Mouse (Mus musculus): ENCODE measurements around the gene Prelid3b.

Gene Prelid3b

DNA sequence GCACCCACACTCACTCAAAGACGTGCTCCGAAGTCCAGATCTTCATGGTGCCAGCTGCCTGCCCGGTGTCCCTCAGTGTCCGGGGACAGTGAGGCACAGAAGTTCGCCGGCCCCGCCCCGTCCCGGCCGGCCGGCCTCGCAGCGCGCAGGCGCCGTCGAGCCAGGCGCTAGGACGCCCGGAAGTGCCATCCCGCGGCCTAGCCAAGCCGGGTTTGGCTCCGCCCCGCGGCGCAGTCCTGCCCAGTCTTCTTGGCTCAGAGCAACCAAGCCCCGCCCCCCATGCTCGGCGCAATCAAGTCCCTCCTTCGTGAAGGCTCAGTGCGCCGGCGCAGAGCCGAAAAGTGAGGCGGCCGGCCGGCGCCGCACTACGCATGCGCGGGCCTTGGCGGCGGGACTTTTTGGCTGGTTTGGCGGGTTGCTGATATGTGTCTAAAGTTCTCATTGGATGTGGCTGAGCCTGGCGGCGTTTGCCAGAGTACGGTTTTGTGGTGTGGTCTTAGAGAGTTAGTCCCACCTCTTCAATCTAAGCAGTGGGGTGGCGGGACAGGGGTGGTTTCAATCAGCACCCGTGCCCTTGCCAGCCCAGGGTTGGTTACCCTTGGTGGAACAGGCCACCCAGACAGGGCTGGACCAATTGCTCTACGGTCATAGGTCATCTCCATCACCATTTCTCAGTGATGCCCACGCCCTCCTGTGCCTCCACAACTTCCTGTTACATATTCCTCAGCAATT lies at the start of gene Prelid3b:
Prelid3b (minus strand) TSS at position 264 of the 732 bp plus-strand sequence.
- peak; percentile 94 for DNase-seq (ENCODE audit: low read depth)

DNA sequence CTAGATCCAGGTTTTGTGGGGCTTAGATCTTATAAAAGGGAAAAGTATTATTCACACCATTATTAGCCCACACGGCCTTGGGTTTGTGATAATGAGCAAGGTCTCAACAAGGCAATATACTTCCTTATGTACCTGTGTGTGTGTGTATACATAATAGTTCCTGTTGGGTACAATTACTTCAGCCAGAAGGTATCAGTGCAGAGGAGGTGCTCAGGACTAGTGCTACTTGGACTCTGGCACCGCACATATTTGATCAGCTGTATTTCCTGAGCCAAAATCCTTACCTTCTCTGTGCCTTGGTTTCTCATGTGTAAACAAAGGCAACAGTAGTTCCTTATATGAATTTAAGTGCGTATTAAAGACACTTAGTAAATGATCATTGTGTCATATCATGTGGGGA lies 49.3 kb upstream of the Prelid3b start:
- DNase-seq (ENCODE audit: low read depth): no peak

DNA sequence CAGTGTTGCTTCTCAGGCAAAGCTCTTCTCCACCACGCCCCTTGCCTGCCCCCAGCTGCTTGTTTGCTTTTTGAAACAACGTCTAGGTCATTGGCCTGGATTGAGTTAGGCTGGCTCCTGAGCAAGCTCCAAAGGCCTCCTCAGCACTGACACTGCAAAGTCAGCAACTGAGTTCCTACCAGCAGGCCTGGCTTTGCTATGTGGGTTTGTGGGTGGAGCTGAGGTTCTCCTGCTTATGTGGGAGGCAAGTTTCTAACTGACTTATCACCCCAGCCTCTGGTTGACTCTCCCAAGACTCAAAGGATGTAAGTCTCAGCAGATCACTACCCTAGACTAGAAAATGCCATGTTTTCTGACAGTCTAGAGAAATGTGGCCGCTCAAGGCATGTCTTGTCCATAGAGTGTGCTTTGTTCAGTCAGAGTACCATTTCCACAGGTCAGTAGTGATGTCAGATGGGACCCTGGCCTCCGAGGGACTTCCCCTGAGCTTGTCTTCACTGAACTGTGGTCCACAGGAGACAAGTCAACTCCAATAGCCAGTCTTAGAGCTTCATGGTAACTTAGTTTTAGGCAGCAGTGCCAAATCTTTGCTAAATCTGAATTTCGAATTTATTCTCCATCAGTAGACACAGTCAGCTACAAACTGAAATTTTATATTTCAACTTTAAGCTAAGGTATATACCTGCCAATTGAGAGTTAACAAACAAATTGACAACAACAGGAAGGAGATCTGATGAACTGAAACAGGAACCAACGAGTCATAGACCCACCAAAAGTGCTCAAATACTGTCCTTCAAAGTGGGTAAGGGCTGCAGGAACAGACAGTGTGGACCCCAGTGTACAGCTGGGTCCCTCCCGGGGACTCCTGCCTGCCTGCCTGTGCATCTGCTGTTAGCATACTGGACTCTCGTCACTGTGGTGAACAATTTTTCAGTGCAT lies 44.5 kb upstream of the Prelid3b start:
- no peak for DNase-seq (ENCODE audit: low read depth)

DNA sequence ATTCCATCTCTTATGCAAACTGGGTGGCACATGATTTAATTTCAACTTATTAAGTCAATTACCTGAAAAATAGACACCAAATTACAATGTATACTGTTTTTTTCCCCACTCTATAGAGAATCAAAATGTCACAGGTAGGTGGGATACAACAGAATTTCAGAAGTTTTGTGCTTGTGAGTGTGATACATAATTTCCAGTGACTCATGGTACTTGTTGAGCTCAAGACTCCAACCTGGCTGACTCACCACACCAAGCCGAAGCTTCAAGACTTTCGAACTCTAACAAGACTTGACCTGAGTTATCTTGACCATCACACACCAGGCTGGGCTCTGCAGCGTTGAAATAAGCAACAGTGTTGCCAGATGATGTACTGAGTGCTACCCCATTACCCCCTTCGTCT lies 42.0 kb upstream of the Prelid3b start:
- DNase-seq (ENCODE audit: low read depth): no peak

DNA sequence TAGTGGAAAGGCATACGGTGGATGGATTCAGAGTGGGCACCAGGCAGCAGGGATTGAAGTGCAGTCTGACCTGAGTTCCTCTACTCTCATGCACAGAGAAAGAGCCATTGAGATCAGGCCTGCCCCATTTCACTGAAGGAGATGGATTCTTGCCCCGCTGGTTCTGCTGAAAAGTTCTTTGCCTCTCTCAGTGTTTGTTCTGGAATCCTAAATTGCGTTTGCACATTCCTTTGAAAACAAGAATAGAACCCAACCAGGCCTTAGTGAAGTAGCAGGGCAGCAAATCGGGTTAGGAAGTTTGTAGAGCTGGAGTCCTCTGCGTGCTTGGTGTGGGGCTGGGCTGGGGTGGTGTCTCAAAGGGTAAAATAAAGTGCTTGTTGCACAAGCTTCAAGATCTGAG lies 40.9 kb upstream of the Prelid3b start:
- no peak for DNase-seq (ENCODE audit: low read depth)

DNA sequence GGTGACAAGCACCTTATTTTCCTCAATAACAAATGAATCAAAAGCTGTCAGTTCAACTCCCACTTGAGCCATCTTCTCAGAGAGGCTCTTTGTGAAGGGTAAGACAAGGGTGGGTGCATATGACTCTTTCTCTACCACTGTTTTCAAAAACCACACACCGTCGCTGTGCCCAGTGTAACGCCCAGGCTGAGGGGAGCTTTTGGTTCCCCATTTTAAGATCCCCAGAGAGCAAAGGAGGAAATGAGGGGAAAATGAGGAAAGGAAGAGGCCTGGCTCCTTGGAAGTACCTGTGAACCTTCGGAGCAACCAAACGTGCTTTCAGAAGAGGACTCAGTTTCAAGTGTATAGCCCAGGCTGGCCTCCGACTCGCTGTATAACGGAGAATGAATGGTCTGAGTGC lies 36.9 kb upstream of the Prelid3b start:
- no peak for DNase-seq (ENCODE audit: low read depth)

DNA sequence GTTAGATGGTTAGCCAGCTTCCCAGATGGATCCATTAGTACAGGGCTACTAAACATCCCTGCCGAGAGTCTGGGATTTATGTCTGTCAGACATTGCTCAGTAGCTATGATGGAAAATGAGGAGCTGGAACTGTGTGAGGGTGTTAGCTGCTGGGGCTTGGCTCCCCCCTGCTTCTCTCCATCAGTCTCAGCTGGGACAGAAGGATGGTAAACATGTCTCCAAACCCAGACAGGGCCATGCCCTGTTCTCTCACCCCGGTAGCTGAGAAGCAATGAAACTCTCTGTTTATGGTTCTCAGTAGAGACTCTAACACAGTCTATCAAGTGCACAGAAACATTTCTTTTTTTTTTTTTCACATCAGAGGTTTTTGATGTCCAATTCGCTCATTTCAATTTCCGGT lies 35.1 kb upstream of the Prelid3b start:
- no peak for DNase-seq (ENCODE audit: low read depth)

DNA sequence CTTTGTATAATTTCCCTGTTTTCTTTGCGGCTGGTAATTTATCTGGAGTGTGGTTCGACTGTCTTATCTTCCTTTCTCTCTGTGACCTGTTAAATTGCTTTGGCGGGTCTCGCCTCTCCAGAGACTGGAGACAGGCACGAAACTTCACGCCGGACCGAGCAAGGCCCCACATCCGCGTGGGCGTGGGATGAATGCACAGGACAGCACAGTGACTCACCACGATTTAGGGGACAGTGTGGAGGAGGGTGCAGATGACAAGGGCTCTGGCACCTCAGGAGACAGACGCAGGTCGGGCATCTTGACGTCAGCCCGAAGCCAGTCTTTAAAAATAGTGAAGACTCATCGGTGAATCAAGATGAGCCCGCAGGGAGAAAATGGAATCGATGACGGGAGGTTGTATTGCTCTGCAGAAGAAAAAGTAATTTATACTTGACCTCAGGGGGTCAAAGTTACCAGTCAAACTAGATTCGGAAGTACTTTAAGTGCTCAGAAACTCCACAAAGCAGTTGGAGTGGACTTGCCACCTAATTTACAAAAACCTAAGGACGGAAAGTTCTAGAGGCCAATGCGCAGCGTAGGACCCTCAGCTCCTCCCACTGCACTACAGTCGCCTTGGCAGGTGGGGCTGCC lies 30.1 kb upstream of the Prelid3b start:
- no peak for DNase-seq (ENCODE audit: low read depth)

DNA sequence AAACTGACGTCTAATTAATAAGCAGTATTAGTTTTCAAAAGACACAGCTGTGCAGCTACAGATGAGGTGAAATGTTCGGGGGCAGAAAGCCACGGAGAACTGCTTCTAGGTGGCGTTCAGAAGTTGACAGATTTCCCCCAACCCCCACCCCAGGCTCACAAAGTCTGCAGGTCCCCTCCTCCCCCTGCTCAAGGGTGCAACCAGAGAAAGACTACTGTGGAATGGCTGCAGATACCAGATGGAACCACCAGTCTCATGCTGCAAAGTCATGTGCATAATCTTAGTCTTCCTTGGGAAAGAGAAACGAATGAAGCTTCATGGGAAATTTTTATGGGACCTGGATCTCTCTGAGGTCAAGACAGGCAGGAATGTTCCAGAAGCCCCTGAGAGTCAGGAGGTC lies 29.4 kb upstream of the Prelid3b start:
- DNase-seq (ENCODE audit: low read depth): no peak

DNA sequence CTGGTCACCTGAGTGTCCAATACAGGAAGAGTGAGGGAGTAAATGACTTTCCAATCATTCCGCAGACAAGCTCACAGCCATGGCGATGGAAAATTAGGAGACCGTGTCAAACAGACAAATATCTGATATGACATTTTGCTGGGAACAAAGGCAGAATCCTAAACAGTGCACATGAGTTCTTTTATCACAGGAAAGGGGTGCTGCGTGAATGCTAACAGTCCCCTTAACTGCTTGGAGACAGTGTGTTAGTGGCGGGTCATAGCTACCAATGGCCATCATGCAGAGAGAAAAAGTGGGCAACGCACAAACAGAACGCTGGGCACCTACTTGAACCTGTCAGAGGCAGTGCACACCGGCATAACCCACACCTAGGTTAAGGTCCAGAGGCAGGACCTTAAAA lies 28.6 kb upstream of the Prelid3b start:
- DNase-seq (ENCODE audit: low read depth): no peak

DNA sequence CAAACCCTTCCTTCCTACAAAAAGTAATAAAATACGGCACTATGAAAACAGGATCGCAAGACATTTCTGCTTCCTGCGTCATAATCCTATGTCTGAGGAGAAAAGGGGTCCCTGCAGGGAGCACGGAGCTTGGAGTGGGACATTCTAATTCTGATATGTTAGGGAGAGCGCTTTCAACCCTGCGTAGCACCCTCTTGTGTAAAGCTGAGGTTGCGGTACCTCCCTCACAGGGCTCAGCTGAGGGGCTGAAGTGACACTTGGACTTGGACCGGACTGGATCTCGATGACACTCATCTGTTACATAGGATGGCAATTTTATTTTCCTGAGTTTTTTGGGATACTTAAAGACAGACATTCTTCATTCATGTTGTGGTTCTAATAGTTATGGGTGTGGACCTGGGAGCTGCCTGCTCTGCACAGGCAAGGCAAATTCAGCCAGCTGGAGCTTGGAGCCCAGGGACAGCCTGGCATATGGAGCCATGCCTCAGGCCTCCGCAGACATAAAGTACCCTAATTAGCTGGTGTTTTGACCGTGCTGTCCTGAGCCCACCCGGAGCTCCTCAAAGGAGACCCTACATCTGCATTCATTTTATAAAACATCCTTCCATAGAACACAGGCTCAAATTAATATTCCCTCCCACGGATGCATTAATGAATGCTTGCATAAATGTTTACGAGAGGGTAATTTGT lies 28.1 kb upstream of the Prelid3b start:
- no peak for DNase-seq (ENCODE audit: low read depth)

DNA sequence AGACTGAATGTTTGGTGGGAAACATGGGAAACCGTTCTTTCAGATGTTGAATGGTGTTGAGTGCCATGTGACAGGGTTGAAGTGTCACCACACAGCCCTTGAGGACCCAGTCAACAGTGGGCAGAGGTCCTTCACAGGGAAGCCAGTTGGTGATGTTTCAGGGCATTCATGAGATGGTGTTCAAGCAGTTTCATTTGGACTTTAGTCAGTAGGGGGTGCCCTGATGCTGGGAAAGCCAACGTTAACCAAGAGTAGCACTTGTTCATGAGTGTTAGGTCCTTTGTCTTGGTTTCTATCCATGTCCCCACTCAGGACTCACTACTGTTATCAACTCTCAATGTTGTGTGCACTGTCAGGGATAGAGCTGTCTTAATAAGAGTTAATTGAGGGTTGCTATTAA lies 20.0 kb upstream of the Prelid3b start:
- DNase-seq (ENCODE audit: low read depth): no peak

DNA sequence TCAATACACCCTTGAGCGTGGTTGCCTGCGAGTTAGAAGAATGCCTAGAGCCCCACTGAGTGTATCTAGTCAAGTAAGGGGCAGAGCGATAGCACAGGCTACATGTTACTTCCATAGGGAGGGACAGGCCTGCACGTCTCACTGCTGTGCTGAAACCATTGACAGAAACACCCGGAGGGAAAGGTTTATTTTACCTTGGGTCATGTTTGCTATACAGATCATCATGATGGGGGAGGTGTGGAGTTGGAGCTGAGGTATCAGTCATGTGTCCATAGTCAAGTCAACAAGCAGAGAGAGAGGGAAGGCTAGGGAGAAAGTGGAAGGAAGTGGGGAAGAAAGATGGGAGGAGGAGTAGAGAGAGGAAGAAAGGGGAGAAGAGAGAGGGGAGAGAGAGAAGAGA lies 14.1 kb upstream of the Prelid3b start:
- DNase-seq (ENCODE audit: low read depth): no peak

DNA sequence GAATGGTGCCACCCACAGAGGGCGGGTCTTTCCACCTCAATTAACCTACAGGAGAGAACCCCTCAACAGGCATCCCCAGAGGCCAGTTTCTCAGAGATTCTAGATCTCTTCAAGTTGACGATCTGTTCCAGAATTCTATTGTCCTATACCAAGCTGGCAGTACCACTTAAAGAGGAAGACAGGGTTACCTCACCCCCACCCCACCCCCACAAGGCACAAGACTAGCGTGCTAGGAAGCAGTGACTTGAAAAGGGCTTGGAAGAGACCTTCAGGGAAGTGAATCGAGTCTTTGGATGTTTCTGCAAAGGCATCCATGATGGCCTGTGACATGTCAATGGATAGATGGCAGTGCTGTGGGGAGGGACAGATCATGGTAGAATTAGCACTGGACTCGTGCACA lies 5.9 kb upstream of the Prelid3b start:
- DNase-seq (ENCODE audit: low read depth): no peak

DNA sequence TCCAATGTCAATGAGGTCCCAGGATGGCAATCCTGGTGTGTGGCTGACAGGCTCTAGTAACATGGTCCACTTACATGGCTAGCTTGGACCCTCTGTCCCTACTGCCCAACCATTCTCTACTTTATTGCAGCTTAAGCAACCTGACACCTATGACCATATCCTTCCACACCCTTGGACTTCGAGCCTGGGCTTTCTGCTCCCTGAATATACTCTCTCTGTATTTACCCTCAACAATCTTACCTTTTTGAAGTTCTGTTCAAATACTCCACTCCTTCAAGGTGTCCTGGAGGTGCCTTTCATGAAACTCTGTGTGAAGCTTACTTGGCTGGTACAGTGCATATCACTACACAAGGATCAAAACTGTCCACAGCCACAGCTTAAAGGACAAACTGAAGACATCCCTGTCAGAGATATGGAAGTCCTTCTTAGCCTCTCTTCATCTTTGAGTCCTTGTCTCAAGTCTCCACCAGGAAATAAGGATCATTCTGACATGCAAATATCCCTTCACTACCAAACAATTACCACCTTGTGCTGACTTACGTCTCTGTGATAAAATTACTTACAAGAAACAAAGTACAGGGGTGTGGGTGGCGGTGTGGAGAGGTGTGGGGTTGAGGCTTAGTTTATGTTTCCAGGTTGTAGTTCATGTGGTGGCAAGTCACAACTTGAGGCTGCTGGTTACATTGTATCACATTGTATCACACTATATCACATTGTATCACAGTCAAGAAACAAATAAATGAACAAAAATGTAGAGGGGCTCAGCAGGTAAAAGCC lies 4.8 kb upstream of the Prelid3b start:
- DNase-seq (ENCODE audit: low read depth): no peak

DNA sequence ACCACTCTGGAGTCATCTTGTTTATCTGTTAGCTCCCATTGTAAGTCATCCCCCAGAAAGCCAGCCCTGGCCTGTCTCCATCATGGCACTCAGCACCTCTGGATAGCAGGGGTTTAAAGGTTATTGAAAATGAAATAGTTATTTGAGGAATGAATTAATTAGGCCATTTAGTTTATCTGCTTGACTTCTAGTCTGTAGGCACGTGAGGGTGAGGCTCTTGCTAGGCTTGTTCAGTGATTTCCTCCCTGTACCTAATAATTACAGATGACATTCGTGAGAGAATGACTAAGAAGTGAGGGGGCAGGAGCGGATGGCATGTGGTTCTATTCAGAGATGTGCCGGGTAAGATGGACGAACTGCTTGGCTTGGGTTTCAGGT lies 658 bp upstream of the Prelid3b start:
- no peak for DNase-seq (ENCODE audit: low read depth)

DNA sequence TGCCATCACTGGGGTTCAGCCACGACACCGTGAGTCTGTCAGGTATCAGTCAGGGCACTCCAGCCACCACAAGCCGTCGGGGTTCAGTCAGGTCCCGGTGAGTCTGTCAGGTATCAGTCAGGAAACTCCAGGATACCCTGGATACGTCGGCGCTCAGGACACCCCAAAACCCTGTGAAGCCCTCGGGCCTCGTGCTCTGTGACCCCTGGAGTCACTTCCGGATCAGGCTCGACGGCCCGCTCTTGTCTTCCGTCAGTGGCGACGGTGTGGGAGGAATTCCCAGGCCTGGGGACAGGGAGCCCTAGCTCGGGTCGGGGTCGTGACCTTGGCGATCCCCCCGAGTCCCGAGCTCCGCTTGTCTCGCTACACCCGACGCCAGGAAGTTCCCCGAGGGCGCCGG lies 474 bp downstream of the Prelid3b start:
- no peak for DNase-seq (ENCODE audit: low read depth)

DNA sequence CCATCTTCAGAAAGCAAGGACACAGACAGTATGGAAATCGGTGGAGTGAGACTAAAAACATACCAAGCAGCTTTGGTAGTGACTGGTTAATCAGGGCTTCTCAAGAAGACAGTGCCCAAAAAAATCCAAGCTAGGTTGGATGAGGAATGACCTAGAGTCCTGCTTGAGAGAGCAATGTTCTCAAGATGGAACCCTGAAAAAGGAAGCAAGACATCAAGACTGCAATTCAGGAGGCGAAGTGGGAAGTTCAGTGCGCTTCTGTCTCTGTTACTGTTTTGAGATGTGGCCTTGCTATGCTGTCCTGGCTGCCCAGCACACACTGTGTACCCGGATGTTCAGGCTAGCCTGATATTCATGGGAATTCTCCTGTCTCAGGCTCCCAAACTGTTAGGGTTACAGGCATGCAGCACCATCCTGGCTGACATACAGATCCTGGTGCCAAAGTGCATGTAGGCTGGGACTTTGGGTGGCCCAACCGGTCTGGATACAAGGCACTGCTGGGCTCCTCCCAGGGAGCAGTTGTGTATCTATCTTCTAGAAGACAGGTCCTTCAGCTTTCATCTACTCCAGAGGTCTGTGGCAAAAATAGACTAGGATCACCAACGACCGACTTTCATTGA lies 2.0 kb downstream of the Prelid3b start:
- no peak for DNase-seq (ENCODE audit: low read depth)

DNA sequence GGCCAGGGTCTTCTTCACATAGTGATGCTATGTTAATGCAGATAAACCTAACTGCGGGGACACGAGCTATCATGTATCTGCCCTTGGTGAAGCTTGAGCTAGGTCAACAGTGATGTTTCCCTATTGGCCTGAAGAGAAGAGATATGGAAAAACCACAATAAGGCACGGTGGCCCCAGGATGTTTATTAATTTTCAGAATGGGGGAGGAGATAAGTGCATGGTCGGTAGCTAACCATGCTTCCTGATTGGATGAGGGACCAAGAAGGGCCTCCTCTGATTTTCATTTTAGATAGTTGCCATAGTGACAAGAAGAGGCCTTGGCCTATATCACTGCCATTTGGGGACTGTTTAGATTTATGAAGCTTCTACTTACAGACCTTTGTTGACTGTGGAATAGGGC lies 2.5 kb downstream of the Prelid3b start:
- DNase-seq (ENCODE audit: low read depth): no peak

DNA sequence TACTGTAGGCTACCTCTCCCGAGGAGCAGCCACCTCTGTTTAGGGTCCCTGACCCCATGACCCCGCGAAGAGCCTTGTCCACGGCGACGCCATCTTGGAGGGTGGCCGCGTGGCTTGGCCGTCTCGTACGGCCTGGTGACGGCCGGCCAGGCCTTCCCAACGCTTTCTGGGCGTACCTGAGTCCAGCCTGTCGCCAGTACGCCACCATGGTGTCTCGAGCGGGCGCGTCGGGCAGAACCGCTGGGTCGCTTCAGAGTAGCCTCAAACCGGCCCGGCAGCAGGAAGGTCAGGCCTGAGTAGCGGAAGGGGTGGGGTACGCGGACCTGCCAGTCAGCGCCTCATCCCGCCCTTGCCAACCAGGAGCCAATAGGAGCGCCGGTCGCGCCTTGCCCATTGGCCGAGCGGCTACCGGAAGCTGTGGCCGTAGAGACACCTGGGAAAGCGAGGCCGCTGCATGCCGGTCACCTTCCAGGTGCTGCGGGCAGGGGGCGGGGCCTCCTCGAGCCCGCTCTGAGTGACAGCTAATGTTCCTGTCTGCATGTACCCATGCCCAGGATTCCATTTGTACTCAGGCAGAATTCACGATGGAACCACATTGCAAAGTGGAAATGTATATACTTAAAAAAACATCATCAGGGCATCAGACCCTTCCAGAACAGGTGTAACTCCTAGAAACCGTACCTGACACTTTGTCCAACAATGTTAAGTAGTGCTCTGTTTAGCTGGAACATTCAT lies 8.9 kb downstream of the Prelid3b start, which contains the start of gene Atp5e:
Atp5e (minus strand) TSS at position 317 of the 735 bp plus-strand sequence.
- peak; percentile 81 for DNase-seq (ENCODE audit: low read depth)

Measured in fibroblast of lung, adult 2 months (primary cell).